Mouse (Mus musculus): ENCODE measurements at regions not wholly inside any gene's neighbourhood (a gene's known extent, or its start where the extent isn't known, plus 50 kb on each side); places are given as distances from the start of the nearest gene placed in this dataset.

DNA sequence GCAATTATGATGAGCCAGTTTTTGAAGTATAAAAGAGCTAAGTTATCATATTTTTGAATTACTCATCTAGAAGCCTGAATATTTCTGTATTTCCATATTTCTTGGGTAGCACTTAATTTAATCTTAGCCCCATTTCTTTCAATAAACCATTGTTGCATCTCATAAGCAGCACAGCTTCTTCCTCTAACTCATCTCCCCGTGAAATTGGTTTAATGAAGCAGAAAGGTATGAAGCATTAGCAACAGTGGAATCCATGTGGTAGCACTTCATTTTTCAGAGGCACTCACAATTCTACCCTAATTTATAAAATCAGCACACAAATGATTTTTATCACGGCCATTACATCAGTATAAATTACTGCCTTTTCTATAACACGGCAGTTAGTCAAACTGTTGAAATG, 149.3 kb downstream of the Sox3 start:
- no peaks in the 10 kb centered on the region for H3K4me1 ChIP-seq (ENCODE audit: control insufficient read depth, insufficient read depth, low read length)
- H3K36me3 ChIP-seq (ENCODE audit: control insufficient read depth, insufficient read depth, low read length) = no peaks in the 10 kb centered on the region
- no peak overlapping the region for H3K4me2 ChIP-seq (ENCODE audit: low read length)
- 44% methylated on average over 3 of the region's 3 CpGs for WGBS
- H3K9me3 ChIP-seq (replicated peaks; ENCODE audit: control insufficient read depth, low read length) = no peaks in the 10 kb centered on the region
- H3K27me3 ChIP-seq (replicated peaks; ENCODE audit: control insufficient read depth, insufficient read depth, low read length) = no peaks in the 10 kb centered on the region
- no peak for ATAC-seq
- DNase-seq (ENCODE audit: low spot score) = peak; percentile 26
- no peak overlapping the region for H3K4me3 ChIP-seq (ENCODE audit: low read depth, low read length)
- no peak overlapping the region for H3K9ac ChIP-seq (ENCODE audit: low read length)
- H3K27ac ChIP-seq (ENCODE audit: low read depth, low read length) = no peak overlapping the region

DNA sequence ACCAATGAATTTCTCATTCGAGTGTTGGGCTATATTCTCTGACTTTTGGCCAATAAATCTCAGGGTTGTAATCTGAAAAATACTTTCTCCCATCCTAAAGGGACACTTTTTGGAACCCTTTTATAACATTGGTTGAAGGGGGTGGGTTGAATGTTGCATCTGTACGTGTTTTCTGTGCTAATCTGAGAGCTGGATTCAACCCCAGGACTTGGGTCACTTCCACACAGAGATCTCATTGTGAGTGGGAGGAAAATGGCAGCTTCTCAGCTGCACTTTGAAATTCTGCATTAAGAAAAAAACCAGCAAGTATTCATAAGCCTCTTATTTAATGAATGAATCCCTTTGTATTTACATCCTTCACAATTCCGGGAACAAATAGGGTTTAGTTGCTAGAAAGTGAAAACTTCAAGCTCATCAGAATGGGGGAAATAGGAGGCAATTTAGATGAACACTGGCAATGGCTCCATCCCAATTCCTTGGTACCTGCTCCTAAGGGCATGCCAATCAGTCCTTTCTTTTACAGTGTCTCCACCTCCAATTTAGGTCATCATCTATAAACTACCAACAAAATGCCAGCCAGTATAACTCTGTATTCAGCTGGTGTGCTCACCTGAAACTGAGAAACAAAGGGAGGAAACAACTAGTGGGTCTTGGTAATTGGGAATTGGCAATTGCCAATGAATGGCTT, 150.1 kb downstream of the Sox3 start:
- WGBS = 43% methylated on average over 3 of the region's 3 CpGs
- ATAC-seq (peak; percentile 72), DNase-seq (ENCODE audit: low spot score) (peak; percentile 63)

DNA sequence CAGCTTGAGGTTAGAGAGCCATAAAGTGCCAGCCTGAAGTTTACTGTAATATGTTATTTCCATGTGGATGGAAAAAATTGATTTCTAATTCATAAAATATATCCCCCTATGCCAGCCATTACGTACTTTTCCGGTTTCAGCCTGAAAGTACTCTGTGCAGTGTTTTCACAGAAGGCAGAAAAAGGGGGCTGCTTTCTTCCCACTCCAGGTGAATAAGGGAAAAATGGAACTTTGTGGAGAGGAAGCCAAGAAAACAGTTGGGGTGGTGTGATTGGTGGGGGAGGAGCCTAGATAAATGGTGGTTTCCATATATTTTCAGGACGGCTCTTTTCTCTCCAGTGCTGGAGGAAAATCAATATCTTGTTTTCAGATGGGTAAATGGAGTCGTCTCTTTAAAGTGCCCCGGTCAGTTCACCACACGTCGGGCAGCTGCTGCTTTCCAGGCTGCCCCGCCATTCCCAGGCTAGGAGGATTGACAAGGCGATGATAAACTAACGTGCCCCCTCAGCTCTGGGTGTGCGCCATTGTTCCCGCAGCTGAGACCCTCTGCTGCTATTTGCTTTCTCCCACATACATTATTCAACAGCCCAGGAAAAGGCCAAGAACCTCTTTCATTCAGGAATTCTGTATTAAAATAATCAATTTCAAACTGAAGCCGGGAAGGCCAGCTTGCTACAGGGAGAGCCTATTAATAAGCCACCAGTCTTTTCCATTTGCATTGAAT, 127.1 kb upstream of the Atp11c start:
- ATAC-seq (peak; percentile 85), DNase-seq (ENCODE audit: low spot score) (peak; percentile 56)
- Histone ChIP-seq H3K4me3 (ENCODE audit: low read depth, low read length) (no peak overlapping the region), H3K4me2 (ENCODE audit: low read length) (peak overlapping the region; percentile 12), H3K27ac (ENCODE audit: low read depth, low read length) (no peak overlapping the region), H3K4me1 (ENCODE audit: control insufficient read depth, insufficient read depth, low read length) (no peaks in the 10 kb centered on the region; the same call in 1 of the 2 replicates), H3K9me3 (replicated peaks; ENCODE audit: control insufficient read depth, low read length) (no peaks in the 10 kb centered on the region), H3K36me3 (ENCODE audit: control insufficient read depth, insufficient read depth, low read length) (no peaks in the 10 kb centered on the region), H3K9ac (ENCODE audit: low read length) (no peak overlapping the region), H3K27me3 (replicated peaks; ENCODE audit: control insufficient read depth, insufficient read depth, low read length) (no peaks in the 10 kb centered on the region)
- 42% methylated on average over 13 of the region's 13 CpGs for WGBS

More for the DNA sequence above, 150.1 kb downstream of the Sox3 start:
- Histone ChIP-seq H3K27ac (ENCODE audit: low read depth, low read length) (no peak overlapping the region), H3K36me3 (ENCODE audit: control insufficient read depth, insufficient read depth, low read length) (no peaks in the 10 kb centered on the region), H3K4me1 (ENCODE audit: control insufficient read depth, insufficient read depth, low read length) (no peaks in the 10 kb centered on the region), H3K4me3 (ENCODE audit: low read depth, low read length) (no peak overlapping the region), H3K4me2 (ENCODE audit: low read length) (no peak overlapping the region), H3K9ac (ENCODE audit: low read length) (no peak overlapping the region), H3K27me3 (replicated peaks; ENCODE audit: control insufficient read depth, insufficient read depth, low read length) (no peaks in the 10 kb centered on the region), H3K9me3 (replicated peaks; ENCODE audit: control insufficient read depth, low read length) (no peaks in the 10 kb centered on the region)

DNA sequence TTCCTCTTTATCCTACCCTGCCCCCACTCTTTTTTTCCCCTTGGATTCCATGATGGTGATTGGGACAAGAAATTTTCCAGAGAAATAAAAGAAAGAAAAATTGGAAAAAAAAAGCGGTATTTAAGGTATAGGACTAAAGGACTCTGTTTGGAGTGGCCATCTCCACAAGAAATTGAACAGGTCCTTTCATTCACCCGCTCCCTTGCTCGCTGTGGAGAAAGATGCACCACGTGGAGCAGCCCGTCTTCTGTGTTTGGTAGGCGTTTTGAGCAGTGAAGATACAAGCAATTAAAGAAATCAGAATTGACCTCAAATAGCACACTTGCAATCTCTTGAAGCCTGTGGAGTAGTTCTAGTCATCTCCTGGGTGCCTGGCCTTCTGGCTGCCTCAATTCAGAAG, 126.3 kb upstream of the Atp11c start:
- Histone ChIP-seq H3K4me3 (ENCODE audit: low read depth, low read length) (no peak overlapping the region), H3K4me1 (ENCODE audit: control insufficient read depth, insufficient read depth, low read length) (no peaks in the 10 kb centered on the region; the same call in 1 of the 2 replicates), H3K36me3 (ENCODE audit: control insufficient read depth, insufficient read depth, low read length) (no peaks in the 10 kb centered on the region), H3K9me3 (replicated peaks; ENCODE audit: control insufficient read depth, low read length) (no peaks in the 10 kb centered on the region), H3K9ac (ENCODE audit: low read length) (no peak overlapping the region), H3K27ac (ENCODE audit: low read depth, low read length) (no peak overlapping the region), H3K27me3 (replicated peaks; ENCODE audit: control insufficient read depth, insufficient read depth, low read length) (no peaks in the 10 kb centered on the region), H3K4me2 (ENCODE audit: low read length) (peak overlapping the region; percentile 42)
- no peak for DNase-seq (ENCODE audit: low spot score)
- ATAC-seq = no peak
- WGBS = 43% methylated on average over 6 of the region's 6 CpGs

DNA sequence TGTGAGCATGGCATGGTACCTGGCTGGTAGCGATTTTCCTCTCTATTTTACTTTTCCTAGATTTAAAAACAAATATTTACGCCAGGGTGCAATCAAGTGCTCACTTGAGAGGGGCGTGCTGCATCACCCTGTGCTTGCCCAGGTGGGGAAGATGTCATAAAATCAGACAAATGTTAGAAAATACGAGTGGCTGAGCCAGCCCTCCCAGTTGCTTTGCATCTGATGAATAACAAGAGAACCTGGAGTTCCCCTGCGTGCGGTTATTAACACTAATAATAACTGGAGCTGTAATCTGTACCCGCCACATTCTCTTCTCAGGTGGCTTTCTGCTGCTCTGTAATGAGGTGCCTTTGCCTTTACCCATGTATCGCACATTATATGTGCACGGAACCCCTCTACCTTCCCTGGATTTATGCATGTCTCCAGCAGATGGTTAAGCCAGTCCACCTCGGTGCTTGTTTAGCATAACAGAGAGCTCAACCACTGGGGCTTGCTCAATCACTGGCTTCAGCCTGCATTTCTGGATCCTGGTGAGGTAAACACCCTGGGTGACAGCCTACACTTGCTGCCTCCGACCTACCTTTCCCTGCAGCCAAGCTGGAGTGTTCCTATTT, 125.8 kb upstream of the Atp11c start:
- no peak overlapping the region for H3K9ac ChIP-seq (ENCODE audit: low read length)
- 30% methylated on average over 11 of the region's 11 CpGs for WGBS
- 0 out of 2 replicates have a peak overlapping the region, but pooled peaks have one; percentile 4 for H3K4me3 ChIP-seq (ENCODE audit: low read depth, low read length)
- no peak overlapping the region for H3K27ac ChIP-seq (ENCODE audit: low read depth, low read length)
- no peaks in the 10 kb centered on the region; the same call in 1 of the 2 replicates for H3K4me1 ChIP-seq (ENCODE audit: control insufficient read depth, insufficient read depth, low read length)
- peak; percentile 40 for DNase-seq (ENCODE audit: low spot score)
- H3K27me3 ChIP-seq (replicated peaks; ENCODE audit: control insufficient read depth, insufficient read depth, low read length) = no peaks in the 10 kb centered on the region
- H3K4me2 ChIP-seq (ENCODE audit: low read length) = peak overlapping the region; percentile 42
- H3K36me3 ChIP-seq (ENCODE audit: control insufficient read depth, insufficient read depth, low read length) = no peaks in the 10 kb centered on the region
- 0 out of 2 replicates have a peak, but pooled peaks have one; percentile 33 for ATAC-seq
- H3K9me3 ChIP-seq (replicated peaks; ENCODE audit: control insufficient read depth, low read length) = no peaks in the 10 kb centered on the region

DNA sequence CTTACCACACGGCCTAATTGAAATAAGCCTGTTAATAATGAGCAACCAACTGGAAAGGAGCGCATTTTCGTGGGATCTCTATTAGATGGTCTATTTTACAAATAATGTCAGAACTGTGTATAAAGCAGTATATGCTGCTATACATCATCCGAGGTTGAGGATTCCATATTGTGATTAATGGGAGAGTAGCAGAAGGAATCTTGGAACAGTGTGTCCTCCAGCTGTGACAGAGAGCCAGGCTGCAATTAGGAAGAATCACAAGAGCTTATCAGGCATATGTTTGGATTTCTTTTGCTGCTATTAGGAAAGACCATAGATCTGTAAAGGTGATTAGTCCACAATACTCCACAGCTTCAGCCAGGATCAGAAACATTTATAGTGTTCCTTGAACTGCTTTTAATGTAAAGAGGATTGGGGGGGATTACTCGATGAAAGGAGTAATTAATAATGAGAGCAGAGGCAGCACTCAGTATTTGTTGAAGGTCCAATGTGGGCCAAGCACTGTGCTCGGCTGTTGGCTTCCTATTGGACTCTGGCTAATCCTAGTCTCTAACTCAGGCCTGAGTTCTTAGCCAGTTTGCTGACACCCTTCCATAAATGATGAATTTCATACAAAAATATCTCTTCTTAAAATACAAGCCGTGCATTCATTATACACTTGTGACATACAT, 88.7 kb upstream of the Atp11c start:
- ATAC-seq (peak; percentile 77), DNase-seq (ENCODE audit: low spot score) (peak; percentile 56)
- H3K9ac ChIP-seq (ENCODE audit: low read length) = no peak overlapping the region
- no peak overlapping the region for H3K27ac ChIP-seq (ENCODE audit: low read depth, low read length)
- no peaks in the 10 kb centered on the region for H3K4me1 ChIP-seq (ENCODE audit: control insufficient read depth, insufficient read depth, low read length)
- no peaks in the 10 kb centered on the region for H3K9me3 ChIP-seq (replicated peaks; ENCODE audit: control insufficient read depth, low read length)
- H3K4me2 ChIP-seq (ENCODE audit: low read length) = no peak overlapping the region
- H3K27me3 ChIP-seq (replicated peaks; ENCODE audit: control insufficient read depth, insufficient read depth, low read length) = no peaks in the 10 kb centered on the region
- H3K36me3 ChIP-seq (ENCODE audit: control insufficient read depth, insufficient read depth, low read length) = no peaks in the 10 kb centered on the region
- no peak overlapping the region for H3K4me3 ChIP-seq (ENCODE audit: low read depth, low read length)
- WGBS = 41% methylated on average over 7 of the region's 7 CpGs

DNA sequence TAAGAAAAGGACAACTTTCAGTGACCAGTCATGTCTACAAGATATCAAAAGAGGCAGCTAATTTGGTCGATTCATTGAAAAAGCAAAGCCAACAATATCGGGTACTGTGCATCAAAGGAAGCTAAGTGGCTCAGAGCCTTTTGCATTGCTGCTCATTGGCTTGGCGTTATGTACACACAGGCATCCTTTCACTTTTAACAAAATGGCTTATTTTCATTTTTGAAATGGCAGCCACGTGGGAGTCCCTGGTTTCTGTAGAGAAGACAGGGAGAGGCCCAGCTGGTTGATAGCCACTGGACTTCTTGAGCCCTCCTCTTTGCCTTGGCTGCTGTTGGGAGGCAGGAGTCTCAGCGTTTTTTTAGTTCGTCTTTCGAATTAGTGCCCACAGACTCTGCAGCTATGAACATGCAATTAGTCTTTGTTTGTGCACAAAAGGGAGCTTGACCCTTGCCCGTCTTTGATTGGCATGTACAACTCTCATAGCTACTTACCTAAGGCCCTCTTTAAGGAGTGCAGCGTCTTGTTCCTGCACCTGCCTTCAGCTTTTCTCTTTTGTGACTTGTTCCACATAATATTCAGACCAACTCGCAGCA, 52.3 kb upstream of the Atp11c start:
- Histone ChIP-seq H3K4me2 (ENCODE audit: low read length) (peak overlapping the region; percentile 20; the same call in 1 of the 2 replicates), H3K9ac (ENCODE audit: low read length) (no peak overlapping the region), H3K27ac (ENCODE audit: low read depth, low read length) (no peak overlapping the region), H3K4me1 (ENCODE audit: control insufficient read depth, insufficient read depth, low read length) (no peaks in the 10 kb centered on the region), H3K4me3 (ENCODE audit: low read depth, low read length) (no peak overlapping the region), H3K36me3 (ENCODE audit: control insufficient read depth, insufficient read depth, low read length) (no peaks in the 10 kb centered on the region), H3K27me3 (replicated peaks; ENCODE audit: control insufficient read depth, insufficient read depth, low read length) (no peaks in the 10 kb centered on the region), H3K9me3 (replicated peaks; ENCODE audit: control insufficient read depth, low read length) (no peaks in the 10 kb centered on the region)
- ATAC-seq (peak; percentile 54), DNase-seq (ENCODE audit: low spot score) (peak; percentile 27)
- 34% methylated on average over 10 of the region's 10 CpGs for WGBS

Data from forebrain, embryonic 14.5 days (tissue).